Mouse (Mus musculus) C2C12 (cell line): ENCODE results near the gene Ephb6. TPM values are rescaled to one million over a fixed set of nuclear protein-coding genes. Genes with fewer than 3 reads are reported as not detected.

Experiments
- H3K27me3 ChIP-seq: one replicate; pipeline ENCODE4 v1.6.1; 2011; ENCODE audit not compliant: control insufficient read depth, insufficient read depth, insufficient read length
- H3K36me3 ChIP-seq: one replicate; pipeline ENCODE4 v1.6.1; 2011; ENCODE audit not compliant: control insufficient read depth, insufficient read depth
- H3K4me3 ChIP-seq: one replicate; pipeline ENCODE4 v1.5.1; 2011; ENCODE audit warnings: mild to moderate bottlenecking, control low read depth; ENCODE audit not compliant: poor library complexity, insufficient read depth, severe bottlenecking
- H3K79me2 ChIP-seq: one replicate; pipeline ENCODE4 v1.6.1; 2011; ENCODE audit not compliant: control insufficient read depth, insufficient read depth
- H3K79me3 ChIP-seq: one replicate; pipeline ENCODE4 v1.6.1; 2011; ENCODE audit warnings: low read depth, control low read depth
- H3ac ChIP-seq: one replicate; pipeline ENCODE3; 2011; ENCODE audit warnings: low read depth; ENCODE audit not compliant: control insufficient read depth, insufficient read length
- CEBPB ChIP-seq: IDR thresholded peaks from one replicate; pipeline ENCODE4 v1.6.1; 2011; ENCODE audit warnings: low read depth, mild to moderate bottlenecking, control low read depth, moderate library complexity
- CTCF ChIP-seq: IDR thresholded peaks from one replicate; pipeline ENCODE4 v1.5.1; 2011; ENCODE audit not compliant: control insufficient read depth, insufficient read depth, insufficient read length
- FOSL1 ChIP-seq: IDR thresholded peaks from one replicate; pipeline ENCODE4 v1.8.0; 2011; ENCODE audit warnings: mild to moderate bottlenecking, low read length; ENCODE audit not compliant: poor library complexity, insufficient read depth, severe bottlenecking
- MAX ChIP-seq: IDR thresholded peaks from one replicate; pipeline ENCODE4 v1.6.1; 2011; ENCODE audit warnings: mild to moderate bottlenecking, control low read depth
- MYOD1 ChIP-seq: IDR thresholded peaks from one replicate; pipeline ENCODE4 v1.6.1; 2011; ENCODE audit warnings: low read depth; ENCODE audit not compliant: control insufficient read depth, insufficient read length
- MYOG ChIP-seq: IDR thresholded peaks from one replicate; pipeline ENCODE4 v1.6.1; 2011; ENCODE audit not compliant: control insufficient read depth, insufficient read length; ENCODE audit errors: extremely low read depth
- USF1 ChIP-seq: IDR thresholded peaks from one replicate; pipeline ENCODE4 v1.6.1; 2011; ENCODE audit warnings: low read depth, mild to moderate bottlenecking, control low read depth, moderate library complexity
- polyA plus RNA-seq: library from polyadenylated mRNA; unstranded; fragments of >200 nt; fragmentation: generic; extraction: Trizol; gene quantifications from one replicate; pipeline ENCODE4 v1.2.1, GENCODE M21; 2012; ENCODE audit warnings: missing spikeins

Gene Ephb6
- polyA plus RNA-seq, 1 experiment: 13.0 TPM

DNA sequence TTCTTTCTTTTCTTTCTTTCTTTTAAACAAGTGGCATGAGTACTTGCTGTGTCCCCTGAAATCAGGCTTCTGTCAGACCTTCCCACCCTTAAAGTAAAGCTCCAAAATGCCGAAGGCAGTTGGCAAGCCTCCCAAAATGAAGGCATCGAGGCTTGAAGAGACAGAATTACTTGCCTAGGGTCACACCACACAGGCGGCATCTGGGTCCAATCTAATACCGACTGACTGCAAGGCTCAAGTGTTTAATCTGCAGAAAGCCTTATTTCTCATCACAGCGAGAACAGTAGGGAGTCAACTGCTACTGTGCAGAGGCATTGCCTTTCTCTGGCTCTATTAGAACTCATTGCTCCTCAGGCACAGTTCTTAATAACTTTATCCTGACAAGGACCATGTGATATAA is 28.0 kb upstream of the Ephb6 start:
- no peaks in the 10 kb centered on the region for H3K79me2 ChIP-seq
- no peaks in the 10 kb centered on the region for H3K36me3 ChIP-seq
- H3K79me3 ChIP-seq: no peaks in the 10 kb centered on the region
- TF ChIP-seq MYOG (no peak), MAX (no peak)
- H3ac ChIP-seq: no peak overlapping the region
- no peak overlapping the region for H3K4me3 ChIP-seq
- H3K27me3 ChIP-seq: no peaks in the 10 kb centered on the region

- Histone ChIP-seq H3K36me3 (no peaks in the 10 kb centered on the region), H3K27me3 (no peaks in the 10 kb centered on the region), H3K4me3 (no peak overlapping the region), H3ac (no peak overlapping the region), H3K79me3 (no peaks in the 10 kb centered on the region), H3K79me2 (no peaks in the 10 kb centered on the region)
- no peak for TF ChIP-seq MAX
- TF ChIP-seq MYOG: no peak
- no peak for TF ChIP-seq FOSL1
- TF ChIP-seq MYOD1: no peak
- TF ChIP-seq CEBPB: no peak
- TF ChIP-seq USF1: no peak
- no peak for TF ChIP-seq CTCF
These were observed 24.0 kb upstream of the Ephb6 start for GRCm38 (mm10) chr6:41581295-41581694.

- no peaks in the 10 kb centered on the region for H3K79me2 ChIP-seq
- H3K4me3 ChIP-seq: no peak overlapping the region
- H3K36me3 ChIP-seq: no peaks in the 10 kb centered on the region
- TF ChIP-seq CEBPB (peak; percentile 17), USF1 (no peak), FOSL1 (no peak), MYOD1 (no peak), MYOG (no peak), MAX (no peak)
- H3ac ChIP-seq: no peak overlapping the region
- no peaks in the 10 kb centered on the region for H3K79me3 ChIP-seq
- H3K27me3 ChIP-seq: no peaks in the 10 kb centered on the region
These were observed 23.1 kb upstream of the Ephb6 start for GRCm38 (mm10) chr6:41582189-41582588.

GRCm38 (mm10) chr6:41604401-41605050 is 756 bp upstream of the Ephb6 start:
- Histone ChIP-seq H3K27me3 (no peaks in the 10 kb centered on the region), H3K79me2 (no peaks in the 10 kb centered on the region), H3K36me3 (no peaks in the 10 kb centered on the region), H3K4me3 (peak overlapping the region; percentile 48), H3K79me3 (no peaks in the 10 kb centered on the region), H3ac (peak overlapping the region; percentile 59)
- TF ChIP-seq USF1 (no peak), CTCF (peak; percentile 47)

DNA sequence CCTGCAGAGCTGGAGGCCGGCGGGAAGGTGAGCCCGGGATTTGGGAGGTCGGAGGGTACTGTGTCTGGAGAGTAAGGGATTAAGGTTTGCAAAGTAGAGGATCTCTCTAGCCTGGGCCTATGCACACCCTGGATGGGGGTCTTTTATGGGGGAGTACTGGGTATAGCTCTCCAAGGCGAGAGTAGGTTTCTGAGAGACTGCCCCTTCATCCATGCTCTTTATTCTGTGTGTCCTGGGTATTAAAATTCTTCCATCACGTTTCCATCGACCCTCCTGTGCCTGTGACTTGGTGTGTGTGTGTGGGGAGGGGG is 467 bp downstream of the Ephb6 start:
- H3K4me3 ChIP-seq: peak overlapping the region; percentile 48
- peak overlapping the region; percentile 36 for H3ac ChIP-seq
- no peaks in the 10 kb centered on the region for H3K36me3 ChIP-seq
- H3K79me3 ChIP-seq: no peaks in the 10 kb centered on the region
- no peaks in the 10 kb centered on the region for H3K27me3 ChIP-seq
- TF ChIP-seq MYOG: no peak
- no peaks in the 10 kb centered on the region for H3K79me2 ChIP-seq

- peak overlapping the region; percentile 48 for H3K4me3 ChIP-seq
- TF ChIP-seq USF1: no peak
- peak; percentile 38 for TF ChIP-seq CEBPB
- TF ChIP-seq MYOG: no peak
- H3K79me2 ChIP-seq: no peaks in the 10 kb centered on the region
- no peaks in the 10 kb centered on the region for H3K79me3 ChIP-seq
- H3ac ChIP-seq: no peak overlapping the region
- H3K36me3 ChIP-seq: no peaks in the 10 kb centered on the region
- H3K27me3 ChIP-seq: no peaks in the 10 kb centered on the region
These were observed 932 bp downstream of the Ephb6 start for GRCm38 (mm10) chr6:41606214-41606613.

DNA sequence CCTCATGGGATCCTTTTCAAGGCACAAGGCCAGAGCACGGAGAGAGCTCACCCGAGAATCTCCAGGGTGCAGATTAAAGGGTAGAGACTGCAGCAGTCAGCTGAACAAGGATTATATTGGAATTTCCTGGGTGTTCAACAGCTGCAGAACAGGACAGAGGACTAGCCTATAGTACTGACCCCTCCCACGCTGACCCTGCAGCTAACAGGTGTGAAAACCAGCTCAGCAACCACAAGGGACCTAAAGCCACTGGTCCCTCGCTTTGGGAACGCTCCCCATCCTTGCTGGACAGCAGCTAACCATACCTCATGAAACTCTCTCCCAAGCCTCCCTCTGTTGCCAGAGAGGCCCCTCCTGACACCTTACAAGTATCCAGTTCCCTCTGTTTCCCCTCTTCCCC is 2.4 kb downstream of the Ephb6 start:
- Histone ChIP-seq H3K4me3 (no peak overlapping the region), H3K27me3 (no peaks in the 10 kb centered on the region), H3K36me3 (no peaks in the 10 kb centered on the region), H3K79me2 (no peaks in the 10 kb centered on the region), H3K79me3 (no peaks in the 10 kb centered on the region), H3ac (no peak overlapping the region)
- peak; percentile 54 for TF ChIP-seq MYOD1
- no peak for TF ChIP-seq MAX
- no peak for TF ChIP-seq CEBPB
- no peak for TF ChIP-seq FOSL1
- no peak for TF ChIP-seq MYOG
- no peak for TF ChIP-seq USF1
- no peak for TF ChIP-seq CTCF
